Mouse (Mus musculus) heart, postnatal 0 days (tissue): ENCODE results near the gene Kif5a.

Experiments
- CTCF ChIP-seq: IDR thresholded peaks from 2 replicates; pipeline ENCODE4 v1.5.1; 2016; ENCODE audit warnings: antibody characterized with exemption, control low read depth, low read depth
- EP300 ChIP-seq: IDR thresholded peaks from 2 replicates; pipeline ENCODE4 v1.6.1; 2016; ENCODE audit warnings: antibody characterized with exemption, low read depth

DNA sequence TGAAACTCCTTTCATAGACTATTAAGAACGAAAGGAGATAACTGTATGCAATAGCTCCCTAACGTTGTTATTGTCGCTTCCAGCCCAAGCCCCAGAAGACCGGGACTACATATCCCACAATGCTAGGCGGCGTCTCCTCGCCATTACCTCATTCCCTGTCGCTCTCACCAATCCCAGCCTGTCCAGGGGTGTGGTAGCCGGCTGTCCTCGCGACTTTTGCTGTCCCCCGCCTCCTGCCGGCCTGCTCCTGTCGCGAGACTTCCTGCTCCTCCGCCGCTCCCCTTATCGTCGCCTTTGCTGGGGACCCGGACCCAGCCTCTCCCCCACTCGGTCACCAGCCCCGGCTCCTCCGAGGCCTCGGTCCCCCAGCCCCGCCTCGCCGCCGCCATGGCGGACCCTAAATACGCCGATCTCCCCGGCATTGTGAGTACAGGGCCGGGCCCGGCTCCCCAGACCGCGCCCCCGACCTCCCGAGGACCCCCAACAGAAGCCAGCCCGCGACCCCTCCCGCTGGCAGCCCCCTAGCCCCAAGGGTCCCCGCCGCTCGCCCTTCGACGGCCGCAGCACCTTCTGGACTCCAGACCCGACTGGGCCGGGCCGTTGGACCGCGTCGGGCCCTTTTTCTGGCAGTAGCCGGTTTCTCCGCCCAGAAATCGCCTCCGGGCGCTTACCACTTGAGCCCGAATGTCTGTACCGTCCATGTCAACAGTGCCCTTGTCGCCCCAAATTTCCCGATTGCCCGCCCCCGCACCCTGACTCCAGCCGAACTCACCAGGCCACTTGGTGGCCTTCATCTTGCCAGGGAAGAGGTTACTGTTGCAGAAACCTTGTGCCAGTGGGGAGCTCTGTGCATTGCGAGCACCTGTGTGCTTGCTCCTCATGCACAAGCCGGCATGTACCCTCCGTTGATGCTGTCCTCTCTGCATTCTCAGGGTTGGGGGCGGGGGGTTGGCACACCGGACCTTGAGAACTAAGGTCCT lies 3.3 kb upstream of the Kif5a start, which contains the start of gene Dctn2:
- no peak for TF ChIP-seq CTCF
- TF ChIP-seq EP300 = peak; percentile 80
